Mouse (Mus musculus): ENCODE measurements around the gene Prkcd.

GRCm38 (mm10) chr14:30636499-30636898, 10.5 kb upstream of the Prkcd start:
- TF ChIP-seq CTCF (IDR thresholded peaks at IDR 0.05; ENCODE audit: control insufficient read depth, insufficient read depth, insufficient read length) (no peak), CEBPB (IDR thresholded peaks at IDR 0.05; ENCODE audit: low read depth) (no peak), MAX (IDR thresholded peaks at IDR 0.05) (no peak), USF1 (IDR thresholded peaks at IDR 0.05; ENCODE audit: low read depth) (no peak), MYOG (IDR thresholded peaks at IDR 0.05; ENCODE audit: control insufficient read depth, extremely low read depth, insufficient read length) (no peak)
